Mouse (Mus musculus) midbrain, embryonic 11.5 days (tissue): Measurements from ENCODE around the gene Psg26. TPM values are rescaled to one million over a fixed set of nuclear protein-coding genes. Genes with fewer than 3 reads are reported as not detected.

ENCODE experiments used
- polyA plus RNA-seq: library from polyadenylated mRNA; unstranded; fragments of >200 nt; fragmentation: Nextera tagmentation; extraction: Ambion mirVana; gene quantifications from 2 replicates; pipeline ENCODE4 v1.2.1, GENCODE M21; 2014

Psg26 gene
- polyA plus RNA-seq, 1 experiment from 2014 or later: not detected

Other genes with a start within 250 kb of the Psg26 start
- not detected in 2 replicates for gene Mill1, start 238.8 kb downstream of the Psg26 start, polyA plus RNA-seq
- not detected in 2 replicates for gene Psg18, start 129.2 kb downstream of the Psg26 start, polyA plus RNA-seq
- not detected in 2 replicates for gene Psg28, start 52.1 kb downstream of the Psg26 start, polyA plus RNA-seq
- gene Psg25, start 48.1 kb upstream of the Psg26 start, polyA plus RNA-seq: not detected in 2 replicates
- gene Psg27, start 83.1 kb upstream of the Psg26 start, polyA plus RNA-seq: not detected in 2 replicates
- gene Psg23, start 132.3 kb upstream of the Psg26 start, polyA plus RNA-seq: not detected in 2 replicates
- gene Psg21, start 172.5 kb upstream of the Psg26 start, polyA plus RNA-seq: not detected in 2 replicates
- not detected in 2 replicates for gene Psg20, start 202.0 kb upstream of the Psg26 start, polyA plus RNA-seq
- gene Psg22, start 233.9 kb upstream of the Psg26 start, polyA plus RNA-seq: not detected in 2 replicates